Mouse (Mus musculus): ENCODE results near the gene Gfer.
"Not testable (repeated sequence)": the region's sequence is repeated elsewhere in the genome, so short reads cannot be mapped to it uniquely, and the experiment has no call there.

The Gfer gene

DNA sequence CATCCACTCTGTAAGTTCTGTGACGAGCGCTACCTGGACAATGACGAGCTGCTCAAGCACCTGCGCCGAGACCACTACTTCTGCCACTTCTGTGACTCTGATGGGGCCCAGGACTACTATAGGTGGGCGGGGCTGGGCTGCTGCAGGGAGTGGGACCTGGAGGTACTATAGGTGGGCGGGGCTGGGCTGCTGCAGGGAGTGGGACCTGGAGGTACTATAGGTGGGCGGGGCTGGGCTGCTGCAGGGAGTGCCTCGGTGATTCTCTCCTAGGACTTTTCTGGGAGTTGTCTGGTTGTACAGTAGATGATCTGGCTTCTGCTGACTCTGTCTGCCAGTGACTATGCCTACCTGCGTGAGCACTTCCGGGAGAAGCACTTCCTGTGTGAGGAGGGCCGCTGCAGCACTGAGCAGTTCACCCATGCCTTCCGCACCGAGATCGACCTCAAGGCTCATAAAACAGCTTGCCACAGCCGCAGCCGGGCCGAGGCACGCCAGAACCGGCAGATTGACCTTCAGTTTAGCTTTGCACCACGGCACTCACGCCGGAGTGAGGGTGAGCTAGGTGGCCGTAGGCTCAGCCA is 18.4 kb downstream of the Gfer start:
- no peak for DNase-seq

DNA sequence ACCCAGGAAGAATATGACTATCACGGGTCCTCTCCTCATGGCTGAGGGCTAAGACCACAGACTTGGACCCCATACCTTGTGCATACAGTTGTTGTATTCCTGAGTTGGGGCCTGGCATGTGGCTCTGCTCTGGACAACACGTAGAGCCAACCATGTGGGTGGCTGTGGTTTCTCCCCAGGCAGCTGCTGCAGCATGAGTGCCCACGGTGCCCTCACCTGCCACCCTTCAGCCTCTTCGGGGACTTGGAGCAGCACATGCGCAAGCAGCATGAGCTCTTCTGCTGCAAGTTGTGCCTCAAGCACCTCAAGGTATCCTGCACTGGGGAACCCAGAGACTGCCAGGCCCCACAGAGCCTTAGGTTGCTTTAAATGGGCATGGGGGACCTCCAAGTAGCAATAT is 19.1 kb downstream of the Gfer start:
- DNase-seq = no peak

DNA sequence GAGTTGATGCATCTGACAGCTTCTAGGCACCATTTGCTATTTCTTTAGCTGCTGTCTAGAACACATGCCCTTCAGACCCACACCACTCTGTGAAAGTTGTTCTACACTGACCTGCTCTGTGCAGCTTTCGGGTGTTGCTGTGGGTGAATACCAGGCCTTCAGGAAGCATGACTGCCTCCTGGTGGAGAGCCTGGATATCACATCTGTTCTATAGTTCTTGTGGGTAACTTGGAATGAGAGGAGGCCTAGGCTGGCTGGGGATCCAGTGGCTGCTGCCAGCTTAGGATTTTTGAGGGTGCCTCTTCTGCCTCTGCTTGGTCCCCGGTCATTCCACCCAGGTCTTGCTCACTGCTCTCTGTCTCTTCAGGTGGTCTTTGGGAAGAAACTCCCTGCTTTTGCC is 19.8 kb downstream of the Gfer start:
- peak in 1 of 2 experiments; percentile 70 for DNase-seq

DNA sequence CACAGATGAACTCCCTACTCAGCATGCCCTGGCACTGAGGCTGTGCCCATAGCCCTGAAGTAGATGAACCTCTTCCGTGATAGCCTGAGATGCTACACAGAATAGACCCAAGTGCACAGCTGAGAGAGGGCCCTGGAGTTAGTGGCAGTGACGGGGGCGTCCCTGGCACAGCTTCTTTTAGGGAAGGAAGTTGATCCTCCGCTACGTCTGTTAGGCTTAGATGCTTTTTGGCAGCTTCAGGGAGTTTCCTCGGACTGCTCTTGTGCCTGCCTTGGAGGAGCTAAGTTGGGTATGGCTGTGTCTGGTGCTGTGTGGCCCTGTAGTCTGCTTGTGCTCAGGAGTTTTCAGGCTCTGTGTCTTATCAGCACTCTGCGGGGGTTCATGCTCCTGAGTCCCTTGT is 21.7 kb downstream of the Gfer start:
- DNase-seq = no peak

DNA sequence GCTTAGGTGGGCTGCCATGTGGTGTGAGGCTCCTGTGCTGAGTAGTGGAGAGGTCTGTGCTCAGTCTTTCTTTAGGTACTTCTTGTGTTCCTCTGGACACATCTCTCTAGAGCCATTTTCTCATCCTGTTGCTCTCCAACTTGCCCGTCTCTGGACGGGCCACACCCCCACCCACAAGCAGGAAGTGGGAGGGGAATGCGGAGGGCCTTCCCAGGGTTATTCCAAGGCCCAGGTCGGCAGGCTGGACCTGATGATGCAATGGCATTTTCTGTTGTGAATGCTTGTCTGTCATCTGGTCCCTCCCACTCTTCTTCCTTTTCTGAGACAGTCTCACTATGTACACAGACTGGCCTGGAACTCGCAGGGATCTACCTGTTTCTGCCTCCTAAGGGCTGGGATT is 23.8 kb downstream of the Gfer start:
- no peak for DNase-seq

DNA sequence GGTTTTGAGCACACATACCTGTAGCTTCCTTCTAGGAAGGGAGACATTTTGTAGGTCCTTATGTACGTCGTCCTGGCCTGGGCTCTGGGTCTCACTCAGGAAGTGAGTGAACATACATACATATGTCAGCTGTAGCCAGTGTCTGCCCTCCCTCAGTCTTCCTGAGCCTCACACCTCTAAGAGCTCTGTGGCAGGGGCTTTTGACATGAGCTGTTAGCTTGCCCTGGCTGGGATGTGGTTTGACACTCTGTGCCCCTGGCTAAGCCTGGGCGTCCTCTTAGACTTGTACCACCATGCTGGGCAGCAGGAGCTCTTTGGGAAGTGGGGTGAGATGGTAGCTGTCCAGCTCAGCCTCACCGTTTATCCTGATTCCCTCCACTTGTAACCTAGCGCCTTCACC is 24.6 kb downstream of the Gfer start:
- DNase-seq = no peak

DNA sequence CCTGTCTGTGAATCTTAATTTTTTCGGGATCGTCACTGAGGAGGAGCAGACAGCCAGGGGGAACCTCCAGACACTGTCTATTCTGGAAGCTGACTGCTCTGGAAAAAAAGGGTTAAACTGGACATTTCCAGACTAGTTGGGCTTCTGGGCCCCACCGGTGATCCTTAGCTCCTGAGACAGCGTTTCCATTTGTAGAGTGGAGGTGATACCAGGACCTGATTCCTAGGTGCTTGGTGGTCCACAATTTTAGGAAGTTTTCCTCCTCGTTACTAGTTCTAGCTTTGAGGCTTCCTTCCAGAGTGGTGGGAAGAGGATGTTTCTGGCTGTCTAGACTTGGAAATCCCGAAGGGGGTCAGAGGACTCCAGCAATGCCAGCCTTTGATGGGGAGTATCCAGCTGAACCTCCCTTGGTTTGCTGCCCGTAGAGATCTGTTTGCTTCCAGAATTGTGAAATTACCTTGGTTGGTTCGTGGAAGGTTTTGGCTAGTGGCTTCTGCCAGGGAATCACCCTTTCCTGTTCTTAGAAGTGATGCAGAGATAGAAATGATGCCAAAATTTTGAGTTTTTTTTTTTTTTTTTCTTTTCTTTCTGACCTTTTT is 25.6 kb downstream of the Gfer start:
- no peak for DNase-seq

DNA sequence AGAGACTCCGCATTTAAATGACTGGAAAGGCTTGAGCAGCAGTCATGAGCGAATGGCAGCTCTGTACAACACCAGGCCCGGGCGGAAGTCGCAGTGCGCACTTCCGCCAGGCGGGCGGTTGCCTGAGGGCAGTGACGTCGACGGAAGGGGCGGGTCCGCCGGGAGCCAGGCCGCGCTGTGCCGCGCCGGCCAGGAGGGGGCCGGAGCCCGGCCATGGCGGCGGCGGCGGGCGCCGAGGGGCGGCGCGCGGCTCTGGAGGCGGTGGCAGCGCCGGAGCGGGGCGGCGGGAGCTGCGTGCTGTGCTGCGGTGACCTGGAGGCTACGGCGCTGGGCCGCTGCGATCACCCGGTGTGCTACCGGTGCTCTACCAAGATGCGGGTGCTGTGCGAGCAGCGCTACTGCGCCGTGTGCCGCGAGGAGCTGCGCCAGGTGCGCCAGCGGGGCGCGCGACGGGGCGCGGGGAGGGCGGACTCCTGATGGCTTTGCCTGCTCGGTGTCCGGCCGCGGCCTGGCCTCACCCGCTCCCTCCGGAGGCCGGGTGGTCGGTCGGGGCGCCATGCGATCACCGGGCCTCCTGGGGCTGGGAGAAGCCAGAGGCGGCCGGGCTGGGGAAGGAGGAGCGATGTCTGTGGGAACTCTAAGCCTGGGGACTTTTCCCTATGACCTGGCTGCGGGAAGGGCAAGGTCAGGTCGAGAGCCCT is 26.3 kb downstream of the Gfer start, which contains the start of gene Zfp598:
Gene Zfp598, plus strand, starts transcription at position 143 of the 701 bp plus-strand sequence.
- DNase-seq = peak; percentile 89 to 96

DNA sequence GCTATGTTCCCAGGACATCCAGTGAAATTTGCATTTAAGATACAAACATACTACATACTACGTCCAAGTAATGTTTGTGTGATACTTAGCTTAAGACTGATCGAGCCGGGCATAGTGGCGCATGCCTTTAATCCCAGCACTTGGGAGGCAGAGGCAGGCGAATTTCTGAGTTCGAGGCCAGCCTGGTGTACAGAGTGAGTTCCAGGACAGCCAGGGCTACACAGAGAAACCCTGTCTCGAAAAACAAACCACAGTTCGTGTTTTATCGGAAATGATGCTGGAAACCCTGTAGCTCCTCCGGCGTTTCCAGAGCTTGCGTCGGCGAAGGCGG is 26.8 kb downstream of the Gfer start:
- not testable (repeated sequence) for DNase-seq

DNA sequence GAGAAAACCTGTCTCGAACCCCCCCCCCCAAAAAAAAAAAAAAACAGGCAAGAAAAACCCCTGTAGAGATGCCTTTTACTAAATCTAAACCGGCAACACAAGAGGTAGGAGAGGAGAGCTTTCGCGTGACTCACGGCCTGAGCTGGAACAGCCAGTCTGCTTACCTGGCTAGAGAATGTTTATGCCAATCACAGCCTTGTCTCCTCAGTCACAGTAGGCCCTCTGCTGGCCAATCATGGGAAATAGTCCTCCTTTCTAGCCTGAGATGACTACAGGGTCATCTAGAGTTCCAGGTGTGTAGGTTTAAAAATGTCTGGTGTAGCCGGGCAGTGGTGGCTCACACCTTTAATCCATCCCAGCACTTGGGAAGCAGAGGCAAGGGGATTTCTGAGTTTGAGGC is 28.5 kb downstream of the Gfer start:
- DNase-seq = peak; percentile 34 to 57

DNA sequence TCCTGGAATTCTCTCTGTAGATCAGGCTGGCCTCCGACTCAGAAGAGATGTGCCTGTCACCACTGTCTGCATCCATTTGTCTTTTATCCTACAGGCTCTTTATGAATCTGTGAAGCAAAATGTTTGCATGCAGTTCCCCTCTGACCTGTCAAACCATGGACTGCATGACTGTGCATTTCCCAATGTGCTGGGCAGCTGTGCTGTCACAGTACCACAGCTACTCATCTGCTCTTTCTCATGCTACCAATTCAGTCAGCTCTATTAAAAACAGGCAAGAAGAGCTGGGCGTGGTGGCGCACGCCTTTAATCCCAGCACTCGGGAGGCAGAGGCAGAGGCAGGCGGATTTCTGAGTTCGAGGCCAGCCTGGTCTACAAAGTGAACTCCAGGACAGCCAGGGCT is 28.9 kb downstream of the Gfer start:
- not testable (repeated sequence) for DNase-seq

DNA sequence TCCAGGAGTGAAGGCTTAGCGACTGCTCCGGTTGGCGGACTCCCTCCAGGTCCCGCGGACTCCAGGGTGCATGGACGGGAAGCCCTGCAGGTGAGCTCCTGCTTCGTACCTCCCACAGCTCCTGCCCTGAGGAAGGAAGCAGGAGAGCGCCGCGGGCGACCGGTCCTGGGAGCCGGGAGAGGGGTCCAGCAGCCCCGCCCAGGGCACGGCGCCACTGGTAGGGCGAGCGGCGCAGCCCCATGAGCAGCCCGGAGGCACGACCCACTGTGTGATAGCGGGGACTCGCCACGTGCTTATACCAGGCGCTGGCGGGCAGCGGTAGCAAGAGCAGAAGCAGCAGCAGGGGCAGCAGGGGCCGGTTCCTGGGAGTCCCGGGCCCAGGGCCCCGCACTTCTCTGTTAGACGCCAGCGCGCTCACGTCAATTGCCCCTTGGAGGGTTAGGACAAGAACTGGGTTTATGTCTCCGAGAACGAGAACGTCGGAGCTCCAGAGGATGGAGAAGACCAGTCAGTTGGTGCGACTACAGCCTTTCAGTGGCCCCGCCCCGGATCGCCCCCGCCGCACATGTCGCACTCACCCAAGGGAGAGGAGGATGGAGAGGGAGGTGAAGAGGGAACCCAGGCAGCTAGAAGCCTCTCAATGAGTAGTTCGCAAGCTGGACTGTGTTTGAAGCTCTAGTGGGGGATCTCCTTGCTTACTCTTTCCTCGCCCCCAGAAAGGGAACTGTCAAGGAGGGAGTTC is 37.8 kb downstream of the Gfer start, which contains the start of gene Npw:
Gene Npw, minus strand, starts transcription at position 441 of the 742 bp plus-strand sequence.
- no peak for DNase-seq

DNA sequence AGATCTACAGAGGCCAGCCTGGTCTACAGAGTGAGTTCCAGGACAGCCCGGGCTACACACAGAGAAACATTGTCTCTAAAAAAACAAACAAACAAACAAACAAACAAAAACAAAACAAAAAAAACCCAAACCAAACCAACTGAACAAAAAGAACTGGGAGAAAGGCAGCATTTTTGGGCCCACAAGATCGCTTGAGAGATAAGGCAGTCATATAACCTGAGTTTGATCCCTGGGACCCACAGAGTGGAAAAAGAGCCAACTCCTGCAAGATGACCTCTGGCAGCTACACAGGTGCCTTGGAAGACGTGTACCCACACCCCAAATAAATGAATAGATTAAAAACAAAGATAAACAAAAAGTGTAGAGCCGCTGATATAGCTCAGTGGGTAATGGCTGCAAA is 41.0 kb downstream of the Gfer start:
- no peak for DNase-seq

DNA sequence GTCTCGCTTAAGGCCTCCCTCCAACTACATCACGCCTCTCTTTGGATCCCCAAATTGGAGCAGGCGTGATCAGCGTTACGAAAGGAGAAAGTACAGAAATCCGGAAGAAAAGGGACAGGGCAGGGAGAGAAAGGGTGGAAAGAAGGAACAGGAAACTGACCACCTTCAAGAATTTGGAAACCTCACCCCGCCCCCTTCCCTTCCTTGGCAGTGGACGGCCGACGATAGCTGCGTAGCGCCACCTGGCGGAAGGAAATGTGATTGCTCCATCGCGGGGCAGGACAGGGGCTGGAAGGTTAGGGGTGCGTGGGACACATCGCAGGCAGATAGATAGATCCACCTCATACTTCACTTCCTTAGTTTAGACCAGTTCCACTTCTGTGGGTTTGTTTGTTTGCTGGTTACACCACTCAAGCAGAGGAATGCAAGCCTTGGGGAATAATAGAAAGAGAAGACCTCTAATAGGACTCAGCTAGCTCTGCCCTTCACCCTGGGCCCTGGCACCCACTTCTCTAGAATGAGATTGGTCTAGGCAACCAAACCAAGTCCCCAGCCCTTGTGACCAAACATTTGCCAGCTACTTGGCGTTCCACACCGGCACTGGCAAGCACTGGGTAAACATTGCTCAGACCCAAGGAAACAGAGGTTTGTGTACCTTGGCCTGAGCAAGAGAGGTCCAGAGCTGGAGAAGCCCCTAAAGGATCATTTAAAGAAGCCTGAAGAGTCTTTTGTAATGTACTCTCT is 41.8 kb downstream of the Gfer start:
- DNase-seq = peak; percentile 42 to 74

DNA sequence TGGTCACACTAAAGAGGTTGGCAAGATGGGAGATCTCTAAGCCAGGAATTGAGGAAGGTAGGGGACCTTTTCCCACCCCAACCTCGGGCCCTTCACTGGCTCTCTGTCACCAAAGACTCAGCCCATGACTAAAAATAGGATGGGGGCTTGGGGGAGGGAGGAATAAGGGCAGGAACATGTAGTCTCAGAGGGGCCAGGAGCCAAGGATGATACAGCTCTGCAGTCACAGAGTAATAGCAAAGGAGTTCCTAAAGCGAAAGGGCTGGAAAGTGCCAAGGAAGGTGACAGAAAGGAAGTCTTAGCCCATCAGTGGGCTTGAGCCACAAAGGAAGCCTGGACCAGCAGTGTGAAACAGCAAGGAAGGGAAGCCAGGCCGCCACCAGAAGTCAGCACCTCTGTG is 44.1 kb downstream of the Gfer start:
- DNase-seq = no peak

DNA sequence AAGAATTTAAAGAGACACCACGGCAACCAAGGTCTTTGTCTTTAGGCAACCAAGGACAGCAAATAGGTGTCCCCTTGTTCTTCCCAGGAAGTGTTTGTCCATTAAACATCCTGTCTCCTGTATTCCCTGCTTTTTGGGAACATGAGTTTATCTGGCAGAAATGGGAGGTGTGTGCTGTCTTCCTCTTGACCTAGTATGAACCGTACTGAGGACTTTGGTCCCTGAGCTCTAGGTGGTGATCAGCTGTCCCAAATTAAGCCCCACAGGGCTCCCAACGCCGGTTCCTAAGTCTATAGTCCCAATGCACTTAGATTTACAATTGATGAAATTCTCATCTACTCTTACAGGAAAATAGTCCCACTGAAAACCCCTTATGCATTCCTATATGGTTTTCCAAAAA is 45.2 kb downstream of the Gfer start:
- no peak for DNase-seq

DNA sequence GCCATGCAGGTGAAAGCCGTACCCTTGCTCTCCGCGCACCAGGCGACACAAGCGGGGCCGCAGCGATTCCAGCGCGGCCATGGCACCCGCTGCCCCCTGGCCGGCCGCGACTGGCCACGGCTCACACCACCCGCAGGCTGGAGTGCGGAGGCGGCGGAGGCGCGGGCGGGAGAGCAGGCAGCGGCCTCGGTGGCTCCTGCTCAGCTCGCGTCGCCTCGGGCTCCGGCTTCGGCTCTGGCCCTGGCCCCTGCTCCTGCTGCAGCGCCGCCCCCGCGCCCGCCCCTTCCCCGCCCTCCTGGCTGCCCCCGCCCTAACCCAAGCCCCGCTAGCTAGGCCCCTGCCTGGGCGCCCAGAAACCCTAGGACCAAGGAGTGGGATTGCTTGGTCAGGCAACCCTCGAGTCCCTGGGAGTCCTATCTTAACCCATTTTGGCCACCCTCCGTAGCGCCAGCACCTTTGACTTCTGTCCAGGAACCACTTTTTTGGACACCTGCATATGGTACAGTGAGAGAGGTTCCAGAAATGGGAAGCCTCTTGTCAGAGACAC is 45.8 kb downstream of the Gfer start, which contains the start of gene Slc9a3r2:
Gene Slc9a3r2, minus strand, starts transcription at position 258 of the 547 bp plus-strand sequence.
- DNase-seq = no peak

DNA sequence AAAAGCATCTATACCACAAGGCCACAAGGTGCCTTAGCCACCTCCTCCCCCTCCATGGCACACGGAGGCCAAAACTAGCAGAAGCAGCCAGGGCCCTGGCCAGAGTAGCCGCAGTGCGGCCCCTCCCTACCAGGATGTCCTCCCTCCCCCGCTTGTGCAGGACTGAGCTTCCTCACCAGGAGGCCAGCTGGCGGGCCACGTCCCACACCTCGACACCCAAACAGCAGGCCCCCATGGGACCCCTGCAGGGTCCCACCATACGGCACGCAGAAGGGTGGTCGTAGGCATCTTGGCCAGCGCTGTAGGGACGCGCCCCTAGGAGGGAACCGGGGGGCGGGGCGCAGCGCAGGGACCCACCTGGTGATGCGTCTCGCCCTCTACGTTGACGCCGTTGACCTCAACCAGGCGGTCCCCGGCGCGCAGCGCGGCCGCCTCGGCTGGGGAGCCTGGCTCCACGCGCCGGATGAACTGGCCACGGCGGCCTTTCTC is 46.3 kb downstream of the Gfer start:
- DNase-seq = no peak

DNA sequence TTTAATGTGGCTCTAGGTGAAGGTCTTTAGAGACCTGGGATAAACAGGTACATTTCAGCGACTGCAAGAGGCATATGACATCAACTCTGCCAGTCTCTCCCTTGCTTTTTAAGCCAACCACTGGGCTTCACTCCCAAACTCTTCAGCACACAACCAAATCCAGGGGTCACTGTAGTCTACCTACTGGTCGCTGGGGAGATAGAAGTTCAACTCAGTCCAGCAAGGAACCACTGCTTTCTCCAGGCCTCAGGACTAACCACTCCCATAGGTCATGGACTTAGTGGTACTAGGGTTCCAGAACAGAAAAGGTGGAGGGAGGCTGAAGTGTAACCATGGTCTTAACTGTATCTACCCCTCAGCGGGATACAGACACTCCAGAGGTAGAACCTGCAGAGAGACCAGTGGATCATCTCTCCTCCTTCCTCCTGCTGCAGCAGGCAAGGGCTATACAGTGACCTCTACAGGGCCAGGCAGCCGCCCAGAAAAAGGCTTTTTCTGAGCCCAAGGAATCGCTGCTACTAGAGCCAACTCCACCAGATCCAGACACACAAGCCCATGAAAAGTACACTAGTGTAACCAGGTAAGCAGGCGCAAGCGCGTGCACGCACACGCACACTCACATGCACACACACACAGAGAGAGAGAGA is 47.1 kb downstream of the Gfer start:
- DNase-seq = no peak

DNA sequence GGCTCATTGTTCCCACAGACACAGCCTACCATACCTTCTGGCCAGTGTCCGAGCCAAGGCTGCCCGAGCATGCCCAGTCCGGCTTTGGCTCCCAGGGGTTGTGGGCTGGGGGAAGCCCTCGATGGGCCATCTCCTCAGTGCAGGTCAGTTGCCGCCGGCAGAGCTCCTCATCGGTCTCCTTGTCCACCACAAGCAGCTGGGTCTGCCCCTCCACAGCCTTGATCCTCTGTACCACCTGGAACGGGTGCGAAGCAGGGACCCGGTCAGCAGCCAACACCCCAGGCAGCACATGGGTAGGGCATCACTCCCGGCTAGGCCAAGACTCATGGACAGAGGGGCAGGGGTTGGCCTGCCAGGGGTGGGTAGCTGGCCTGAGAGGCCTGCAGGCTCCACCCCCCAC is 48.5 kb downstream of the Gfer start:
- no peak for DNase-seq

DNA sequence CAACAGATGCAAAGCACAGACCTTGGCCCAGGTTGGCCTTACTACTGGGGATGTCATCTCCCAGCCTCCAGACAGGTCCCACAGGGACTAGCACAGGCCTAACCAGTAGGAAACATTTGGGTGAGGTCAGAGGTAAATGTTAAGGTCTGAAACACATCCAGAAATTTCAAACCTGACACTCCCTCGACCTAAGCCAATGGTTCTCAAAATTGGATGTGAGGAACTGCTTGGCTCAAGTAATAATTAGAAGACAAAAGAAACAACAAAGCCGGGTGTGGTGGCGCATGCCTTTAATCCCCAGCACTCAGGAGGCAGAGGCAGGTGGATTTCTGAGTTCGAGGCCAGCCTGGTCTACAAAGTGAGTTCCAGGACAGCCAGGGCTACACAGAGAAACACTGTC is 49.6 kb downstream of the Gfer start:
- no peak for DNase-seq

DNA sequence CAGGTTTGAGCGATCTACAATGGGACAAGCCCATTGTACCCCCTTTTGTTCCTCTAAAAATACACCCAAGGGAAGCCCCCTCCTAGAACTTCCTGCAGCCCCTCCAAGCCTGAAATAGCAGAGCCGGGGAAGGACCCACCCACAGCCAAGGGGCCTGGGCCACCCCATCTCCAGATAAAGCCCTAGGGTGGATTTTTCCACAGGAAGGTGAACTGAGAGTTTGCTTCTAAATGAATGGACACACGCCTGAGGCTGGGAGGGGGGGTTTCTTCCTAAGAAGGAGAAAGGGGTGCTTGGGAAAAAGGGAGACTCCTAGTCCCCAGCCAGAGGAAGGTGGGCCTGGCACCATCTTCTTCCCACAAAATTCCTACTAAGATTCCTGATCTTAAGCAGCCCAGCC is 50.0 kb downstream of the Gfer start:
- no peak for DNase-seq

Data from spleen, adult 18-20 months (tissue).